Mouse (Mus musculus) layer of hippocampus, postnatal 25 days (tissue): Measurements from ENCODE around the gene Gpr107. TPM values are rescaled to one million over a fixed set of nuclear protein-coding genes. Genes with fewer than 3 reads are reported as not detected.
"Not testable (repeated sequence)": the region's sequence is repeated elsewhere in the genome, so short reads cannot be mapped to it uniquely, and the experiment has no call there.

Experiments
- DNase-seq, 2 experiments: peaks; one replicate each; pipeline ENCODE4 v3.0.0; 2022; ENCODE audit warnings: mixed read lengths in 2 of 2, low spot score in 1 of 2; ENCODE audit errors: extremely low spot score in 1 of 2
- total RNA-seq, 2 experiments: library from RNA; stranded (reverse); gene quantifications; 2 replicates each; pipeline ENCODE4 v1.2.3; 2021

Gpr107 gene
- total RNA-seq, 2 experiments from 2014 or later = 45.2 to 49.6 TPM

DNA sequence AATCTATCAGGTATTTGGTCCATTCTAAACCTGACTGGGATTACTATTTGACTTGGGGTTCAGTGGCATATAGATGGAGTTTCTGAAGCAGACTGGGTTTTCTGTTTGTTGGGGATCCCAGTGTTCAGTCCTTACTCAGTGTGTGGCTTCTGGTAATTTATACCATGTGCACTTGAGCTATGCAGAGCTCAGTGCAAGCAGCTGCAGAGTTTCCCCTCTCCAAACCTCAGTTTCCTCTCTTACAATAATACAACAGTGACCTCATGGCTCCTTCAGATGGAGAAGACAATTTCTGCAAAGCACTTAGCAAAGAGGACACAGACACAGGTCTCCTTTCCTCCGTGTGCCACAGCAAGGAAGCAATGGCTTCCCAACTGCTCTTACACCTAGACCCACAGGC lies 7.2 kb upstream of the Gpr107 start:
- no peak for DNase-seq

DNA sequence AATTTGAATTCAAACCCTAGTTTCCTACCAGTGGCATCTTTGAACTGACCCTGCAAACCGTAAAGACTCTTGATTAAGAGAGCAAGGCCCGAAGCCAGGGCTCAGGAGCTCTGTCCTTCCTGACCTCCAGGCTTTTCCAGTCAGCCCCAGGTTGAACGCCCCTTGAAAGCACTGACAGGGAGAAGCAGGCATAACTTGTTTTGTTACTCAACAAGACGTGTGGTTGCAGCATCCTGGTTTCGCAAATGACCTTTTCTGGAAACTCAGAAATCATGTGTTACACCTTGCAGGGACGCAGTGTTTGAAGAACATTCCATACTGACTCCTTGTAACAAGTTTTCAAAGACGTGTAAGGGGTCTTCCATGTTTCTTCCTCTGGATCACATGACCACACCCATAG lies 5.1 kb upstream of the Gpr107 start:
- DNase-seq = no peak

DNA sequence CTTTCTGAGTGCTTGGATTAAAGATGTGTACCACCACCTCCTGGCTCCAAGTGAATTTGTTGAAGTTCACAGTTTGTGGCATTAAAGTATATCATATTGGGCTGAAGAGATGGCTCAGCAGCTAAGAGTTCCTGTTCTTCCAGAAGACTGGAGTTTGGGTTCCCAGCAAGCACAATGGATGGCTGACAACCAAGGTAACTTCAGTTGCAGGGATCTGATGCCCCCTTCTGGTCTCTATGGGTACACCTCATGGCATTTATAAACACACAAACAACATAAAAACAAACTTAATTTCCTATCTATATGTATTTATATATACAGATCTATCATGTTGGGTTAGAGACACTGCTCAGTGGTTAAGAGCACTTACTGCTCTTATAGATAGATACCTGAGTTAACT lies 1.4 kb upstream of the Gpr107 start:
- no peak for DNase-seq

DNA sequence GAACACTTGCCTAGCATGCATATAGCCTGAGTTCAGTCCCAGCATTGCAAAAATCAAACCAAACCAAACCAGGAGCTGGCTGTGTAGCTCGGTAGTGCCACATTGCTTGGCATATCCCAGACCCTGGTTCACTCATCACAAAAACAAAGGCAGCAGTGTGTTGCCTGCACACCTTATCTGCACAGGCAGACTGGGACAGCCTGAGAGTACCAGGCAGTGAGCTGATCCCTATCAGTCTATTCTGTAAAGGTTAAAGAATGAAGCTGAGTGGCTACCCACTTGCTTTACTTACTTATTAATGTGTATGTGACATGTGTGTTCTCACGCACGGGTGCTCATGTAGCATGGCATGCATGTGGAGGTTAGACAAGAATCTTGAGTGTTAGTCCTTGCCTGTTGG lies 4.7 kb downstream of the Gpr107 start:
- DNase-seq = no peak

DNA sequence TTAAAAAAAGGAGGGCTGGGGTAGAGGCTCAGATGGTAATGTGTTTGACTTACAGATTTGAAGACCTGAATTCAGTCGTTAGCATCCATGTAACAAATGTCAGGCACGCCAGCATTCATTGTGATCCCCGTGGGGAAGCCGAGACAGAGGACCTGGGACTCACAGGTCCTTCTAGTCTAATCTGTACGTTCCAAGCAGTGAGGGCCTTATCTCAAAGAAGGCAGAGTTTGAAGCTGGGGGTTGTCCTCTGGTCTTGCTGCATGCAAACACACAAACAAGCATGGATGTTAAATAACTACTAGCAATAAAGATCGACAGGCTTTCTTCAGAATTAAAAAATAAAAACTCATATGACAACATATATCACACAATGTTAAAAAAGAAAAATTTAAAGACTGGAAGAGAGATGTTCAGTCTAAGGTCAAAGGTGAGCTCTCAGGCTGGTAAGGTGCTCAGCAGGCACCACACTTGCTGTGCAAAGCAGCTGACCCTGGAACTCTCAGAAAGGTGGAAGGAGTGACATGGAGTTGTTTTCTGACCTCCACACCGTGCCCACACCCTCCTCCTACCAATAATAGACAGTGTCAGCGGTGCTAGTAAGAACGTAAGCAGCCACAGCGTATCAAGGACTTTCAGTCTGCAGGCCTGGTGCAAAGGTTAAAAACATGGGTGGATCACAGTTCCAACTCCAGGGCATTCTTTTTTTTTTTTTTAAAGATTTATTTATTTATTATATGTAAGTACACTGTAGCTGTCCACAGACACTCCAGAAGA lies 8.2 kb downstream of the Gpr107 start:
- no peak for DNase-seq

DNA sequence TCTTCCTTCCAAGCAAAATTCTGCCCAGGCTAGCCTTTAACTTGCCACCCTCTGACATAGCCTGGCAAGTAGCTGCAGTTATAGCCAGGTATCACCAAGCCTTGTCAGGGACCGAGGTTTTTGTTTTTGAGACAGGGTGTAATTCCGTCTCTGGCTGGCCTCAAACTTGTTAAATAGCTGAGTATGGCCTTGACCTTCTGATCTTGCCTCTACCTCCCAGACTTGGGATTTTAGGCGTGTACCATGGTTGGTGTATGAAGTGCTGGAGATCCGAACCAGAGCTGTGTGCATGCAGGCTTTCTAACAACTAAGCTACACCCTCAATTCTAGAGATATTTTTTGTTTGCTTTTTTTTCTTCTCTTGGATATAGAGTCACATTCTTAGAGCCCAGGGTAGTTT lies 9.5 kb downstream of the Gpr107 start:
- DNase-seq = no peak

DNA sequence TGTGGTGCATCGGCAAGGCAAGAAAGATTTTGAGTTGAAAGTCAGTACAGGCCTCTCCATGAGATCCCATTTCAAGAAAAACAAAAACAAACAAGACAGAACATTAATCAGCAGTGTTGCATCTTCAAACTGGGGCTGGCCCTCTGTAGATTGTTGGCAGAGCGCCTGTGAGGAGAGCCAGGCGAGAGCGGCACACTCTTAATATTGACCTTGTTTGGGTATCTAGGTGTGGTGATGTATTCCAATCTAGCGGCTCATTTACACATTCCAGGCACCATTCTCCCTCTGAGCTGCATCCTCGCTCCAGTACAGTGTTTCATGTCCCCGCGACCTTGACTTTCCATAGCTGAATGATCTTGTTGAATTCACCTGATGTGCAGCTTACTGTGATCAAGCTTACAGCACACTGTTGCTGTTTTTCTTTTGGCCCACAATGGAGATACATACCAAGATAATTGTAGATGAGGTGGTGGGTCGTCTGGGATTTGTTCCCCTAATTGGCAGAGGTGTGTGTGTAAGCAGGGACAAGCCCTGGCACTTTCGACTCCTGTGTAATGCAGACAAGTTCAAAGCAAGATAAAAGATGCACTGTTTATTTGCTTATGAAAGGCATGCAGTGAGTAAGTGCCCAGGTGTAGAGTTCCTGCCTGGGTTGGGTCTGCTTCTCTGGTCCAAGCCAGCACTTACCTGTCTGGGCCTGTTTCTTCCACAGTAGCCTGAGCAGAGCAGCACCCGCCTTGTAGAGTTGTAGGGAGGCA lies 11.4 kb downstream of the Gpr107 start:
- no peak for DNase-seq

DNA sequence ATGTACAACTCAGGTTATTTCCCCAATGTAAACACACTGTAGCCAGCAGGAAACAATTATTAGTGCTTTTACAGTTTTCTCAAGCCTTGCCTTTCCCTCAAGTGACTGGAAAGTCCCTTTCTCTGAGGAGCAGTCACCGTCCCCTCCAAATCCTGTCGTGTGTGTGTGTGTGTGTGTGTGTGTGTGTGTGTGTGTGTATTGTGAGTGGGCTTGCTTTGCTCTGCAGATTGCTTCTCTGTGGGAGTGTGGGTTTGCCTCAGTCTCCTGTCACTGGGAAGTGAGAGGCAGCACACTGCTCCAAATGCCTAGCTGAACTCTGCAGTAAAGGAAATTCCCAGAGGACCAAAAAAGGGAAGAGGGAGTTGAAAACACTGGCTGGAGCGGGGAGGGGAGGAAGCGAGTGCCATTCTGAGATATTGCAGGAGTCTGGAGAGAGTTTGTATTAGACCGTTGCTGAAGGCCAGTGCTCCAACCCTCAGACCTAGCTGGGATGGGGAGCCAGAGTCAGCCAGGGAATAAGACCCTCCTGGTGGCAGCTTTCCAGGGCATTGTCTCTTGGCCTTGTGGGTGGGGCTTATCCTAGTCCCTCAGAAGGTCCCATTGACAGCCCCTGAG lies 12.8 kb downstream of the Gpr107 start:
- DNase-seq = no peak

DNA sequence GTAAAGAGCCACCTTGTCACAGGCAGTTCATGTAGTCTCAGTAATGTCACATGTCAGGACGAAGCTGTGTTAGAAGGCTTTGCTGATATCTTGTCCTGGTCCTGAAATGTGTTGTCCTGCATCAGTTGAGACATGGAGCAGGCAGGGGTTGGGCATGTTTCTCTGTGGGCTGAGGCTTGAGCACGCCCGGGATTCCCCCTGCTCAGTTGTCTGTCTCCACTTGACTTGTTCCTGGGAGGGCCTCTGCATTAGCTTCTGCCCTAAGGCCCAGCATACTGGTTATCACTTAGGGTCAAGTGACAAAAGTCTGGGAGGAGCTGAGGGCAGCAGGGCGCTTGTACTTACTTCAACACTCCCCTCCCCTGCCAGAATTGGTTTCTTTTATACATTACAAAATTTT lies 13.4 kb downstream of the Gpr107 start:
- no peak for DNase-seq

DNA sequence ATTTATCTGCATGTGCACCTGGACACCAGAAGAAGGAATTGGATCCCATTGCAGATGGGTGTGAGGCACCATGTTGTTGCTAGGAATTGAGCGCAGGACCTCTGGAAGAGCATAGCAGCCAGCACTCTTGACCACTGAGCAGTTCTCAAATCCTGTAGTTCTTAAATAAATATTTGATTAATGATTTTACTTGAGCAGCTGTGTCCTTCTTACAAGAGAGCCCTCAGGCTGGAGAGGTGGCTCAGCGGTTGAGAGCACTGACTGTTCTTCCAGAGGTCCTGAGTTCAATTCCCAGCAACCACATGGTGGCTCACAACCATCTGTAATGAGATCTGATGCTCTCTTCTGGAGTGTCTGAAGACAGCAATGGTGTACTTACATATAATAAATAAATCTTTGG lies 15.5 kb downstream of the Gpr107 start:
- not testable (repeated sequence) for DNase-seq

DNA sequence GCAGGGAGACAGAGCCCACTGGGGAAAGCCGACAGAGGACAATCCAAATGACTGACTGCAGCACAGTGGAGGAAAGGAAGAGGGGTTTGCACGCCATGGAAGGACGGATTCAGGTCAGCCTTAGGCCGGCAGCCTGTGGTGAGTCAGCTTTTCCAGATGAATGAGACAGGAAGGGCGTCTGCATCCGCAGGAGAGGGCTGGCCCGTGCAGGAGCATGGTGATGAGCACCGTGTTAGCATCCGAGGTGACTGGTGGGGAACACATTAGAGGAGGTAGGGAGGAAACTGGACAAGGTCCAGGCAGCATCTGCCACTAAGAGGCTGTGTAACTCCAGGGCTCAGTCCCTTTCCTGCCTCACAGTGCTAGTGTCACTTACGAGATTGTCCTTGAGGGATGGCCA lies 16.9 kb downstream of the Gpr107 start:
- no peak for DNase-seq

DNA sequence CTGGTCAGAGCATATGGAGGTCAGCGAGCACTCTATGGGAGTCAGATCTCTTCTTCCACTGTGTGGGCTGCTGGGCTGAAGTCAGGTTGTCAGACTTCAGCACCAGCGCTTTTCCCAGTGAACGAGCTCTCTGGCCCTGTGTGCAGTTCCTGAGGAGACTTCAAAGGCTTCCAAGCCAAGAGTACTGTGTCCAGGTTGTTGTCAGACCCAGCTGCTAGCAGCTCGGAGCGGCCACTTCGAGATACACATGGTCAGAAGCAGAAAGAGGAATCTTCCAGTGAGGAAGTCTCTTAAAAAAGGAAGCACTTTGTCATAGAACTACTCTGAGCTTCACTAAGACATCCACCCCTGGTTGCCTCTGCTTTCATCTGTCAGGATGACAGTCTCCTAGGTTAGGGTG lies 18.0 kb downstream of the Gpr107 start:
- DNase-seq = no peak

DNA sequence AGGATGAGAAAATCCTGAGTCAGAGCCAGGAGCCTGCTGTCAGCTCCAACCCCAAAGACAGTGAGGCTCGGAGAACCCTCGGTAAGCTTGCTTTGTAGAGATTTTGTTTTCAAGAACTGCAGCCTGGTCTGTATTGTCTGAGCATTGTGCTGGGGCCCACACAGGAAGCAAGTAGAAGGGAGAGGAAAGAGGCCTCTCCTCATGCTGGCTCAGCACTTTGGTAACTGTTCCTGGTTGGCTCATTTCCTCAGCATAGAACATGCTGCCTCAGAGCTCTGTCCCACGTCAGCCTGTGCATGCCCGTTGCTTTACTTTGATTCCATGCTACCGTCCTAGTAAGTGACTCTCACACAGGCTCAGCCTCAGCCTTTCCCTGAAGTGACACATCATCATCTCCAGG lies 19.9 kb downstream of the Gpr107 start:
- DNase-seq = no peak

DNA sequence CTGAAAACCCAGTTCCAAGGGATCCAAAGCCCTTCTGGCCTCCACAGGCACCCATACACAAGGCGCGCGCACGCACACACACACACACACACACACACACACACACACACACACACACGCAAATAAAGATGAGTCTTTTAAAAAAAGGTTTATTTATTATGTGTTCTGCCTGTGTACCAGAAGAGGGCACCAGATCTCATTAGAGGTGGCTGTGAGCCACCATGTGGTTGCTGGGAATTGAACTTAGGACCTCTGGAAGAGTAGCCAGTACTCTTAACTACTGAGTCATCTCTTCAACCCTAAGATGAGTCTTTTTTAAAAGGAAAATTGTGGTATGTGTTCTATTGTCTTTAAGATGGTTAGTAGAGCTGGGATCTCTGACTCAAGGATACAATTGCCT lies 20.4 kb downstream of the Gpr107 start:
- no peak for DNase-seq

DNA sequence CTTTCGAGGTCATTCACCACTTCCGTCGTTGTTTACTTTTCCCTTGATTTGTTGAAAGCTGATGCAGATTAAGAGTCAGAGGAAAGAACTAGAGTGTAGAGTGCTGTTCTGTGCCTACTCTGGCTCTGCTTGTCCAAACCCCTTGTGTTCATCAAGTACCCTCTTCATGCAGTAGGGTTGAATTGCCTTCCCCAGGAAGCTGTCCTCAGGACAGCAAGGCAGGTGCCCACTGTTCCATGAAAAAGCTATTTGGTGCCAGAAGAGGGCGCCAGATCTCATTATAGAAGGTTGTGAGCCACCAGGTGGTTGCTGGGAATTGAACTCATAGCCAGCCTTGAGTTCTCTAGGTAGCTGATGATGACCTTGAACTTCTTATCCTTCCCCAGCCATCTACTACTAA lies 21.2 kb downstream of the Gpr107 start:
- DNase-seq = no peak

DNA sequence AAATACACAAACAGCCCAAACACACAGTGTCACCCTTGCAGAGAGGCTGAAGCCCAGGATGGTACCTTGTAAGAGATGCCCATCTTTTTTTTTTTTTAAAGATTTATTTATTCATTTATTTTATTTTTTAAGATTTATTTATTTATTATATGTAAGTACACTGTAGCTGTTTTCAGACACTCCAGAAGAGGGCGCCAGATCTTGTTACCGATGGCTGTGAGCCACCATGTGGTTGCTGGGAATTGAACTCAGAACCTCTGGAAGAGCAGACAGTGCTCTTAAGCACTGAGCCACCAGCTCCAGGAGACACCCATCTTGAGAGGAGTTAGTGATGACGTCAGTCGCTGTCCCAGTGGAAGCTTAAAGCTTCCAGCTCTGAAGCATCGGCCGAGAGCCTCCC lies 26.5 kb downstream of the Gpr107 start:
- not testable (repeated sequence) for DNase-seq

DNA sequence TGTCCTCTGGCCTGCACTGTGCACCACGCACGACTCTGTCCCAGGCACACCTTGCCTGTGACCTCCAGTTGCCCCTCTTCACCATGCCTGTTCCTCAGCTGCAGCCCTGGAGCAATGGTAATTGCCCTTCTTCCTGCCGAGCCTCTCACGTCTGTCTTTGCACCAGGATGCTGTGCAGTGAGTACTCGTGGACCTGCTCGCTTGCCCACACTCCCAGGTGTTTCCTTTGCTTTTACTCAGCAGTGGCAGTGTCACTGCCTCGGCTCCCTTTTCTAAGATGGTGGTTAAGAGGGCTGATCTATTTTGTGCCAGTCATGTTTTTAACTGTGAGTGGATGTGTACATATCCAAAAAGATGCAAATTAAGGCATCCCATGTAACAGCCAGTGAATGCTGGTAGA lies 27.4 kb downstream of the Gpr107 start:
- DNase-seq = no peak

DNA sequence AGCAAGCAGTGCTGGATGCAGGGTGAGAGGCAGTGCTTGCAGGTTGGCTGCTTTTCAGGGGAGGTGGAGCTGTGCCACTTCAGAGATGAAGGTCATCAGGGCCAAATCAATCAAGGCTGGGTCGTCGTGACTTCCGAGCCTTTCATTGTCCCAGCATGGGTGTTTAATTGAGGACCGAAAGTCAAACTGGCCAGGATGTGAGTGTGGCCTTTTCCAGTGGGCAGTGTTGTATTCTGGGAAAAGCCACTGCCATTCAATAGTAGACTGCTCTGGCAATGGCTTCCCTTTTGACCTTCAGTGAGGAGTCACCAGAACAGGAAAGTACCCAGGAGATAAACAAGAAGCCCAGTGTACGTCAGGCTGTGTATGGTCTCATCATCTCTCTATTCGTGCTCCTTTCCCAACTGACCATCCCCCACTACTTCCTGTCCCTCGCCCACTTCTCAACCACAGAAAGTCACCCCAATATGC lies 28.0 kb downstream of the Gpr107 start:
- no peak for DNase-seq

DNA sequence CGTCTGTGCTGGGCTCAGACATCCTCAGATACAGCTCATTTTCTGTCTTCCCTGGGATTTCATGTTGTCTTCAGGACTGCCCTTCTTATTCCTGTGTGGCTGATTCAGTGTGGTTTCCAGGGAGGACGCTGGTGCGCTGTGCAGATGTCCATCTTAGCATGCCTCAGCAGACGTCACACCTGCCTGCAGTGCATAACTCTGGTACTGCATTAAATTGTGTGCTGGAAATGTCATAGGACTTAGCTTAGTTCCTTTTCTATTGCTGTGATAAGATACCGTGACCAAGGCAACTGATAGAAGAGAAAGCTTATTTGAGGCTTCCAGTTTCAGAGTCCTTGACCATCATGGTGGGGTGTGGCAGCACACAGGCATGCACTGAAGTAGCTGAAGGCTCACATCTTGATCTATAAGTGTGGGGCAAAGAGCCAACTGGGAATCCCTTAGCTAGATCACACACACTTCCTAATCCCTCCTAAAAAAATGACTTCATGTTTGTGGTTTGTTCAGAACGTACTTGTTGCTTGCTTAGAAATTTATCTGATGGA lies 30.7 kb downstream of the Gpr107 start:
- DNase-seq = no peak

DNA sequence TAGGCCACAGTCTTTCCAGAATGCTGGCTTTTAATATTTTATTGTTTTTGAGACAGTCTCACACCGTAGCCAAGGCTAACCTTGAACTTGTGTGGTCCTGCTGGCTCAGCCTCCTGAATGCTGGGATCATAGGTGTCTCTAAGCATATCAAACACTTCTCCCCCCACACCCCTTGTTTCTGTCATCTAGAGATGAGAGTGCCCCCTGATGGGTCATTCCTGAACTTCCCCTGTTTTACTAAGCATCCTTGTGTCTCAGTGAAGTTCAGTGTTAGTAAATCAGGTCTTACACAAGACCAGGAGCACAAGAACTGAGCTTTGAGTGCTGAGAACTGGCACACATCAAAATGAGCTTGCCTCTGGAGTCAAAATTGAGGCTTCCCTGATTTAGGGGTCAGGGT lies 31.7 kb downstream of the Gpr107 start:
- peak in 1 of 2 experiments; percentile 35 for DNase-seq

DNA sequence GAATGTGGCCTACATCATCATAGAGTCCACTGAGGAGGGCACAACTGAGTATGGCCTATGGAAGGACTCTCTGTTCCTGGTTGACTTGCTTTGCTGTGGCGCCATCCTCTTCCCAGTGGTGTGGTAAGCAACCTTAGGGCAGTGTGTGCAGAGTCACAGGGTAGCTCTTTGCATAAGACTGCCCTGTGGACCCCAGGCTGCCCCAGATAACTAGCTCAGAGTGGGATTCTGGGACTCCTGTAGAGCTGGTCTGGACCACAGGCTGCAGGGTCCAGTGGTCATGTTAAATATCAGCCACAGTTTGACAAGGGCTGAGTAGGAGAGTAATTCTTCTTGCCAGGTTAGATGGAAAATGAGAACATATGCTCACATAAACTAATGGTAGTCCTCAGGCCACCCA lies 36.6 kb downstream of the Gpr107 start:
- DNase-seq = no peak
